Mouse (Mus musculus): Measurements from ENCODE around the gene Ppm1h.

The Ppm1h gene

DNA sequence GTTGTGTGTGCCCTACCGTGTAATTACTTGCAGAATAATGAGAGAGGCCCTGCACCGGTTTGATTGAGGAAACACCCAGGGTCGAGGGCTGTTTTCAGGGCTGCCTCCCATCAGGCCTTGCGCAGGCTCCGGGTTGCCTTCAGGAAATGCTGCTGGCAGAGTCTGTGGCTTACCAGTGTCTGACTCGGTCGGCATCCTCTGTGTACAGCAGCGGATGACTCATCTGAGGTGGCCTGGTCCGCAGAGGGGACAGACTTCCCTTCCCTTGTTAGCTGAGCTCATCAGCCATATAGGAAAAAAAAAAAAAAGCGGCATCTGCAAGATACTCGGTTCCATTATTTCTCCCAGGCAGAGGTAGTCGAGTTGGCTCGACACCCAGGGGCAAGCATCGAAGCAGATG is 136.5 kb downstream of the Ppm1h start:
- no peak for DNase-seq (ENCODE audit: low spot score)

DNA sequence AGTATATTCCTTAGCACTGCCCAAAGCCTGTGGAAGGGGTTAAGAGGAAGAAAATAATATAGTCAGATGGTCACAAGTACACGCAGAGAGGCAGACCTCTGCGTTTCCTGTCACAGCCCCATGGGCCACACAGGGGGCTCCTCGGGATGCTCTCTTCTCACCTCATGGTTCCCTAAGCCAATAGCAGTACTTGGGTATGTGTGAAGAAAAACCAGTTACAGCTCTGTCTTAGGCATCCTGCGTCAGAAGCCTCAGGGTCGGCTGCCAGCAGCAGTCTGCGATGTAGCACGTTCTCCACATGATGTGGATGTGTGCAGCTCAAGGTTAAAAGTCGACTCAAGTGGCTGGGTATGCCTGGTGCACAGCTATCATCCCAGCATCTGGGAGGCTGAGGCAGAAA is 139.2 kb downstream of the Ppm1h start:
- no peak for DNase-seq (ENCODE audit: low spot score)

DNA sequence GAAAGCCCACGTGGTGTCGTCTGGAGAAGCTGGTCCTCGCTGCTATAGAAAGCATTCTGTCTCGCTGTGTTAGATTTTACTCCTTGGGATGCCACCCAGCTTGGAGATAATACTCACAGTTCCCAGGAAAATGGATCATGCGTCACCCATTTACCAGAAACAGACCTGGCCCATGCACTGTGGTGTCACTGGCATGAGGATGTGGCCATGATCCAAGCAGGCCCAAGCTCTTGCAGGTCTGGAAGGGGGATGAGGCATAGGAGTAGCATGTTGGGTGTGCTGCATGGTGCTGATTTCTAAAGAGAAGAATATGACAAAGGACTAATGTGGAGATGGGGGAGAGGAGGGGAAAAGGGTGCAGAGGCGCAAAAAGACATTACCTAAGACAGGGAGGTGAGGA is 141.2 kb downstream of the Ppm1h start:
- no peak for DNase-seq (ENCODE audit: low spot score)

DNA sequence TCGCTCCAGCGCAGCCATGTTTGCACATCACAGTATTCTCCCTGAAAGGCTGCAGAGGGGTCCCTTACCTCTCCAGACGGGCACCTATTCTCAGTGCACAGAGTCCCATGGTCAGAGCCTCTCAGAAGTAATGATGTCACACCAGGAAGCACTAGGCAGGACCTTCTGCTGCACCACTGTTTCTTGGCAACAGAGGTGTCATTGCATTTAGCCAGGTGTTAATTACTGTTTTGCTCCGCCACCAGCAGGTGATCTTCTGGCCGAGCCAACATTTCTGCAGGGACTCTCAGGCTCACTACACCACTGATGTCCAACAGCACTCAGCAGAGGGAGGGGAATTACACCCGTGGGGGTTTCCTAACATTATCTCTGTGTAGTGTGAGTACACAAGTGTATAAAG is 143.0 kb downstream of the Ppm1h start:
- no peak for DNase-seq (ENCODE audit: low spot score)

DNA sequence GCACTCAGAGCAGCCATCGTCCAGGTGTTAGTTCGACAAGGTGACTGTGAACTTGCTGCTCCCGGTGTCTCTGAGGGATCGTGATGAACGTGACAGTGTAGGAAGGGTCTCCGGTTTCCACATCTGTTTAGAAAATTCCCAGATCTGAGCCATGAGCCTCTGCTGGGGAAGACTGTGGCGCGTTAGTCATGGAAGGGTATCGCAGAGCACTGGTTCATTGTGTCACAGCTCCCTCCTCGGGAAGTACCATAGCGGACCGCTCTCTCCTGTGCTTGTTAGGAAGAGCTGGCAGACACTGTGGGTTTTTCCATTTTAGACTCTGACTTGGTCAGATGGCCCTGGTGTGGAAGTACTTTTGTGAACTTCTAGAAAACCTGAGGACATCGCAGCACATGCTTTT is 145.1 kb downstream of the Ppm1h start:
- DNase-seq (ENCODE audit: low spot score): no peak

DNA sequence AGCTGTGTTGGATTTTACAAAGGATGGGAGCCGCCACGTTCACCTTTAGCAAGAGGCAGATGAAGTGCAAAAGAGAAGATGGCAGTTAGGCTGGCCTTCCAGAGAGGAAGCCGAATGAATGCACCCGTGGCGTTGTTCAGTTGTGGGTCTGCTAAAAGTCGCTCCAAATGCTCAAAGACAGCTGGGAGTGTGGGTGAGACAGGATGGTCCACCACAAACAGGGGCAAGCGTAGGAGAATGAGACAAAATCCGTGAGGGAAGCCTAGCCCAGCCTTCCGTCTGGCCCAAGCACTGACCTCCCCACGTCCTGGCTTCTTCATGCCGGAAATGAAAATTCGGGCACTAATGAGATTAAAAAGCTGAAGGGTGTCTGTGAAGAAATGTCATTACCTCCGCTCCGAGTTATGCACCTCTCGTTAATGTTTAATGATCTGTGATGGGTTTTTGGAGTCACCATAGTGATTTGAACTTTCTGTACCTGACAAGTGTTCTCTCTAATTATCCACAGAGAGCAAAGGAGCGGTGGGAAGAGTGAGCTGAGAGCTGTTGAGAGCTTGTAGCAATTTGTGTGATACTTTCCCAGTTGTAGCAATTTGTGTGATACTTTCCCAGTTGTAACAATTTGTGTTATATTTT is 148.3 kb downstream of the Ppm1h start:
- no peak for DNase-seq (ENCODE audit: low spot score)

DNA sequence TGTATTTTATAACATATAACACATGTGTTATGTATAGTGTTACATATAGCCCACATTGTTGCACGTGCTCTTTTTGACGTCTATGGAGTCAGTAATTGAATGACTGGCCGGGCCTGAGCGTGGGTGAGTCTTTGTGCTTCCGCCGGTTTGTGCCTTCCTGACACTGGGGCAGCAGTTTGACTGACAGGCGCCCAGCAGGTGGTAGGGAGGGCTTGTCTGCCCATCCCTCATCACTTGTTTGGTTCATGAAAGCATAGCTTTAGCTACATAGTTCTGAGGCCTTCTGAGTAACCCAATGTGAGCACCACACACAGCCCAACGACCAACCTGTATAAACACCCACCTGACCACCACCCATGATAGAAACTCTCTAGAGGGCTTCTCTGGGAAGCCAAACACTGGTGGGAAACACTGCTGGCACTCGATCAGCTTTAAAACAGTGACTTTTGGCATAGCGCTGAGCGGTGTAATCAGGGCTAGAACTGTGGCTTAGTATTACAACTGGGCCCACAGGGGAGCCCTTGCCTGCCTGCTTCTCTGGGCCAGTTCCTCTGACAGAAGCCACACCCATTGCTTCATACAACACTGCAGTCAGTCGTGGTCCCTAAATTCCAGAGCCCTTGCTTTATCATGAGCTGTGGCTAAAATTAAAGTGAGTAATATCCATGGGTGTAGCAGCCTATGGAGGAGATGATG is 149.3 kb downstream of the Ppm1h start:
- no peak for DNase-seq (ENCODE audit: low spot score)

DNA sequence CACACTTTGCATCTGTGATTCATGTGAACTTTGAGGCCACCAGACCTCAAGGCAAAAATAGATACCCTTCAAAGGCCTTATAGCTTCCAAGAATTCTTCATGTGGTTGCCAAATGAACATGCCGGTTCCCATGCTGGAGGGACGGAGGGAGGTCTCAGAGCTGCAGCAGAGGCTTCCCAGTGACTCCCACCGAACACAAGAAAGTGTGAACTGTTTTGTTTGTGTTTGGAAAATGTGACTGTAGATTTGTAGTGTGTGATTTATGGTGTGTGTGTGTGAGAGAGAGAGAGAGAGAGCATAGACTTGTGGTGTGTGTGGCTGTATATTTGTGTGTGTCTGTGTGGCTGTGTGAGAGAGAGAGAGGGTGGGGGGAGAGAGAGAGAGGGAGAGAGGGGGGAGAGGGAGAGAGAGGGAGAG is 151.2 kb downstream of the Ppm1h start:
- DNase-seq (ENCODE audit: low spot score): no peak

DNA sequence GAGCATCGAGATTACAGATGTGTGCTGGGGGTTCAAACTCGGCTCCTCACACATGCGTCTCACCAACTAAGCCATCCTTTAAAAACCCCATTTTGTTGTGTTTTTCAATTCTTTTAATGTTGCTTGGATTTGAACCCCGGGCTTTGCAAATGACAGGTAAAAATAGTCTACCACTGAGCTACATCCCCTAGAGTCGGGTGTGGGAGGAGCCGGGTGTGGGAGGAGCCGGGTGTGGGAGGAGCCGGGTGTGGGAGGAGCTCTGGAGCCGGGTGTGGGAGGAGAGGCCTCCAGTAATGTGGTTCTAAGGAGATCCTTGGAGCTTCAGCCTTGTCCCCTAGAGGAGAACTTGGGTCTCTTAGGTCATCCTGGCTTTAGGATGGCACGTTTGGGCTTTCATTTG is 152.1 kb downstream of the Ppm1h start:
- DNase-seq (ENCODE audit: low spot score): no peak

DNA sequence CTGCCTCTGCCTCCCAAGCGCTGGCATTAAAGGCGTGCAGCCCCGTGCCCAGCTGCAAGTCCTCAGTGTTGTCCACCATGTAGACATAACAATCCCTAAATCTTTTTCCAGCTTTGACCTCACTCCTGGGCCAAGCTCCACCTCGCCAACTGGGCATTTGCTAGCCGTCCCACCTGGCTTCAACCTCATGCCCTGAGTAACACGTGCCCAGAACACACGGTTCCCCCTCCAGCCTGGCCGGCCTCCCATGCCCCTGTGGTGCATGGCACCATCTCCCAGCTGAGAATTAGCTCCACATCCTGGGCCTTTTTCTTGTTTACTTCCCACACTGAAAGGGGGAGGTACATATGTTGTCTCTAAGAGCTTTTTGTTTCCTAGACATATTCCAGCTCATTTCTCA is 163.5 kb downstream of the Ppm1h start:
- no peak for DNase-seq (ENCODE audit: low spot score)

DNA sequence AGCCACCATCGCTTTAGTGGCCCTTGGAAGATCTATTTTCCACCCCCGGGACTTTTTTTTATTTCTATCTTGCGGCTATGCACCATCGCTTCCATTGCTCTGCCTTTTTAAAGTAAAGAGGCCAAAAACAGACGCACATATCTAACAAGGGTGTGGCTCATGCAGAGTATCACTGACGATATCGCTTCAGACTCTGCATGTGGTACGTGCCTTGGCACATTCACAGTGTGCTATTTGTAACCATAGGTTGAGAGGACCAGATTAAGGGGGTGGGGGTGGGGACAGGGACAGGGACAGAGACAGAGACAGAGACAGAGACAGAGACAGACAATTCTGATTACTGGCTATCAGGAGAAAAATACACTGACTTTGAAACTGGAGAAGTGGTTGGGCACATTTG is 164.4 kb downstream of the Ppm1h start:
- no peak for DNase-seq (ENCODE audit: low spot score)

DNA sequence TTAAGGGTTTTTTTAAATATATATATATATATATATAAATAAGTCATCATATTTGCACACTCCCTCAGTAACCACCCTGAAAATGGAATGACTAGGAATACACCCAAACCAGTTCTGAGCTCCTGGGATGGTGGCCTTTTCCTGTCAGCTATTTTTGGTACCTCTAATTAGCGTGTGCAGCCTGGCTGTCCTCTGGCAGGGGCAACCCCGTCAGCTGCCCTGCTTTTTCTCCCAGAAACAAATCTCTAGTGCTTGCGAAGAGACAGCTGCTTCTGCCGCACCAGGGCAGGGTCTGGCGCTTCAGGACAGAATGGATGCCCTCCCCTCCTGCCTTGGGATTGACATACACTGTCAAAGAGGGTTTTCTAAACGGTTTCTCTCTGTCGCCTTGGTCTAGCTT is 166.9 kb downstream of the Ppm1h start:
- DNase-seq (ENCODE audit: low spot score): no peak

DNA sequence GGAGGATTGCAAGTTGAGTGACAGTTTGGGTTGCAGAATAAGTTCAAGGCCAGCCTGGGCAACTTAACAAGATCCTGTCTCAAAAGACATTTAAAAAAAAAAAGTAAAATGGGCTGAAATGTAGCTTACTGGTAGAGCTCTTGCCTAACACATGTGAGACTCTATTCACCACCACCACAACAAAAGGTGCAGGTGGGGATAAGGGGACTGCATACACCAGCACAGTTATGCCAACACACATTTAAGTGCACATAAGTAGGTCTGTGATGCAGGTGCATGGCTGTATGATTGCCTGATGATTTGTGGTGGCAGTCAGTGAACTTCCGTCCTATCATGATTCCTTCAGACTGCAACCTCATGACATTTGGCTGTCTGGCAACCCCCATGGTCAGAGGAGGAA is 167.9 kb downstream of the Ppm1h start:
- no peak for DNase-seq (ENCODE audit: low spot score)

DNA sequence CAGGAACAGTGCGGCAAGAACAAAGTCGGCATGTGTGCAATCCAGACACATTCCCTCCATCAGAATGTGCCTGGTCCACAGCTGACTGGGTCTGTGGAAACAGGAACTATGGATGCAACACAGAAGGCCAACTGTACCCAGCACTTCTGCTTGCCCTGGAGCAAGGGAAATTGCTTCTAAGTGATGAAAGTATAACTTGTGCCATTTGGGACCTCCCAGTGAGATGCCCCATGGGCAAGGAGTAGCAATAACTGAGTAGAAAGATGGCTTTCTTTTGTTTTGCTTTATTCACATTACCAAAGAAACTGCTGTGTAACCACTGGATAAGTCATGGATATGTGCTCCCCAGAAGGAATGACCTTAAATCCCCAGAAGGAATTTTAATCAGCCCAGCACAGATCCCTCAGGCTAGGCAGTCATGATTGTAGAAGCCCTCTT is 169.5 kb downstream of the Ppm1h start:
- no peak for DNase-seq (ENCODE audit: low spot score)

DNA sequence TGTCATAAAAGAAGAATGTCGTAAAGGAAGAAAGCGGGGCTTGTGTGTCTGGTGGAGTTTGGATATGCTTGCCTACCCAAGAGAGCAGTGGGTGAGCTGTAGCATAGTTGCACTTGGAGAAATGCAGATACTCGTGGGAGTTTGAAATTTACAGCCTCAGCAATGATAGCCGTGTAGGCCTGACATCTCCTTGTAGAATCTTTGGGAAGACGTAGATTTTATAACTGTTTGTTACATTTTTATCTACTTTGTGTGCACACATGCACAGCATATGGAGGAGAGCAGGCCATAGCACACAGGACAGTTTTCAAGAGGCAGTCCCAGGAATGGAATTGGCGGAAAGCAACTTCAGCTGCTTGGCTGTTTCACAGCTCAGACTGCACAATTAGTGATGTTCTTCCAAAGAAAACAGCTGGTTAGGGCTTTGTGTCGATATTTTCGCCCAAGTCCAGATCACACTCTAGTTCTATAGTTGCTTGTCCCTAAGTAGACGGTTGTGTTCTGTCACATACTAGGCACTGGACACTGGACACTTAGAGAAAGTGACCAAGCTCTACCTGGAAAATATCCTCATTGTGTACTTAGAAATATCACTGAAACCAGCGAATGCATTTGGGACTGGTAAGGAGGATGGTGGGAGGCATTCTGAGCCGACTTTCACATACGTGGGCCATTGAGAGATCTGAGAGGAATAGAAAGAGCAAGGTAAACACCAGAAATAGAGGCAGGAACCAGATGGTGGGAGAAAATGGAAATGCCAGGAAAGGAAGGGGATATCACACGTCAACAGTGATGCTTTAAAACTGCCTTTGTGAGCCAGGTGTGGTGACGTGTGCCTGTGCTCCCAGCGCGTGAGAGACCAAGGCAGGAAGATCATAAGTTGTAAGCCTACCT is 173.0 kb downstream of the Ppm1h start:
- no peak for DNase-seq (ENCODE audit: low spot score)

DNA sequence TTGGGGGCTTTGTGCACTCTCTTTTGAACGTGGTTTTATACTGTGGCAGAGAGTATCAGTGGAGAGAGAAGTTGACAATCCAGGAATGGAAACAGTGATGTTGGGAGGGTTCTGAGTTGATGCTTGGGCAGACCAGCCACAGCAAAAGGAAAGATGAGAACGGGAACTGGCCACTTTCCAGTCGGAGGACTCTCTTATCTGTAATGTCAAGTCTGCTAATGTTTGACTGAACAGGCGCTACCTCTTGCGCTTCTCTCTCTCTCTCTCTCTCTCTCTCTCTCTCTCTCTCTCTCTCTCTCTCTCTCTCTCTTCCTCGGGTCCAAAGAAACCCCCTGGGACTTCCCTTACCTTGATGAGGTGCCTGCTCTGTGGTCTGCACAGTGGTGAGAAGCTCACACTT is 176.0 kb downstream of the Ppm1h start:
- DNase-seq (ENCODE audit: low spot score): no peak

DNA sequence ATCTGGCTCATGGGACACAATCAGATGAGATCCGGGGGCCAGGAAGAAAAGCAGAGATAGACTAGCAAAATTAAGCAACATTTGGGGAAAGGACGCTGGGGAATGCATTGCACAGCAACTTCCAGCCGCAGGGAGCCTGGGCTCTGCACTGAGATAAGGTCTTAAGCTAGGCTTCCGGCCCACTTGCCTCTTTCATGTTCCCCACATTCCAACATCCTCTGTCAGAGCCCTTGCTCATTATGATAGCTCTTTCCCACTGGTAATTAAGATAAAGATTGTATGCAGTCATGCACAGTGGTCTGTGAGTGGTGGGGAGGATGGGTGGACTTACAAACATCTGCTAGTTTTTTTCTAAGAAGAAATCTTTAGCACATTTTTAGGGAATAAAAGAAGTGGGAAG is 176.6 kb downstream of the Ppm1h start:
- no peak for DNase-seq (ENCODE audit: low spot score)

DNA sequence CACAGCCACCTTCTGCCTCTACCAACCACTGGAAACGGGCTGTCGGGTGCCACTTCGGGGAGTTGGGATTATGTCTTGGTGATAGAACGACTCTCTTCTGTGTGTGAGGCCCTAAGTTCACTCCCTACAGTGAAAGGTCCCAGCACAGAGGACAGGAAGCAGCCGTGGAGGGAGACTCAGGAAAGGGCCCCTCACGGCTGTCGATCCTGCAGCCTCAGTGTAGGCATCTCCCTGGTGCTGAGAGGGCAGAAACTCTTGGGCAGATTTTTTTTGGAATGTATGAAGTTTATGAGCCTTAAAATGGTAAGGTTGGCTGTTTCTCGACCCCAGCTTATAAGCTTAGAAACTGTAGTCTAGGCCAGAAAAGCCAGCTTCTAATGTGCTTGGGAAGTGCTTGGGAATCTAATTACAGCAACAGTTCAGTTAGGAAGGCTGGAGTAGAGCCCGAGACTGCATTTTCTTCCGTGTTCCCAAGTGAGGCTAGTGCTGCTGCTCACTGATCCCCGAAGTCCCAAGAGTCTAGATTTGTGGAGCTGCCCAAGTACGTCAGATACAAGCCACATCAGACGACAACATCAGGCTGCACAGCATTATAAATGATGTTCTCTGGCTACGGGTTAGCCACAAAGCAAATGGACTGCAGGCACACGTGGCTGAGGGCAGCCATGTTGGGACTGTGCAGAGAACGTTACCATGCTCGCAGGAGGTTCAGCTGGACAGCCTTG is 177.6 kb downstream of the Ppm1h start:
- DNase-seq (ENCODE audit: low spot score): no peak

DNA sequence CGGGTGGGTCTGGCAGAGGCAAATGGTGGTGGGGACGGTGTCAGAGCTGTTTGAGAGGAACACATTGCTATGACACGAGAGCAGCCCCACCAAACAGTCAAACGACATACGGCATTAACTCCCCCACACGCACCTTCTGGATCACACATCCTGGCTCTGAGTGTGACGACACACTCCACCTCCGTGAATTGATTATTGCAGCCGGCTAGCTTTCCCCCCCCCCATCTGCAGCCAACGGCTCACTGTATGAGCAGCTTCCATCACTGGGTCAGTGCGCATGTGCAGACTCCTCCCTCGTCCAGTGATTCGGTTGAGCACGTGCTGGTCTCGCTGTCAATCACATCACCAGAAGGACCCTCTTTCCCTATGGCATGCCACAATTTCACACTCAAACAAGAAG is 178.6 kb downstream of the Ppm1h start:
- no peak for DNase-seq (ENCODE audit: low spot score)

DNA sequence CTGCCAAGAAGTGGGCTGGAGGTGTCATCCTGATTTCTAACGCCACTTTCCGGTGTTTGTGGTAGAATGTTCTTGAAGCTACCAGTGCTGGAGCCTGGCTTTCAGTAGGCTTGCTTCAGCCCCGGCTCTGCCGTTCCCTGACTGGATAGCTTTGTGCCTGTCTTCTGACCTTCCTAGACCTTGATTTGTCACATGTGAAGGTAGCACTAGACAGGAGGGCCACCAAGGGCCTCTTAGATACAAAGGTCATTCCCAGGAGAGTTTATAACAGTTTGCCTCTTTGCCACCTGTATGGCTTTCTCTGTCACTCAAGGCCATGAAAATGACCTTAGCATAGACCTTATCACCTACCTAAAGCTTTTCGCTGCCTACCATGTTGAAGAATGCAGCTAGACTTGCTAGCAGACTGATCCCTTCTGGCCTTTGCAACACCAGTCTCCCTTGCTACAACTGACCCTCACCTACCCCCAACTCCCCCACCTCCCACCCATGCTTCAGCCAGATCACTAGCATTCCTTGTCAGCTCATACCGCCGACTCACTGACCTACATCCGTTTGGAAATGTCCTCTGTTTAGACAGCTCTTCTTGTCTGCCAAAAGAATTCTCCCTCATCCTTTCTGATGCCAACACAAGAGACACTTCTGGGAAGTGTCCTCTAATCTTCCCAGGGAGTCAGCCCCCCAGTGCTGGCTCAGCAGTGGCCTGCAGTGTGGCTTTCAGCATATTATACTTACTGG is 180.5 kb downstream of the Ppm1h start:
- no peak for DNase-seq (ENCODE audit: low spot score)

DNA sequence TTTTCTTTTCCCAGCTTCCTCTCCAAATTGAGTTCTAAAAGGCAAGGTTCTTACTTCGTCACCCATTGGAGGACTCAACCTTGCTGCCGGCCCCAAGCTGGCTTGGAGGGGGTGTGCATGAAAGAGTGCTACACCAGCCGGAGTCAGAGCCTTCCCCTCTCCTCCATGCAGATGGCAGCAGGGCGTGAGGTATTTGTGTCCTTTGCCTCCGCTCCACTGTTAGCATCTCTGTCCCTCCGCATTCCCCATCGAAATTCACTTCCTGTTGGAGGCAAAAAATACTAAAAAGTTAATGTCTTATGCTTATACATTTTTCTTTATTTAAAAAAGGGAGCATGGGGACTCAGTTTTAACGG is 181.1 kb downstream of the Ppm1h start:
- no peak for DNase-seq (ENCODE audit: low spot score)

DNA sequence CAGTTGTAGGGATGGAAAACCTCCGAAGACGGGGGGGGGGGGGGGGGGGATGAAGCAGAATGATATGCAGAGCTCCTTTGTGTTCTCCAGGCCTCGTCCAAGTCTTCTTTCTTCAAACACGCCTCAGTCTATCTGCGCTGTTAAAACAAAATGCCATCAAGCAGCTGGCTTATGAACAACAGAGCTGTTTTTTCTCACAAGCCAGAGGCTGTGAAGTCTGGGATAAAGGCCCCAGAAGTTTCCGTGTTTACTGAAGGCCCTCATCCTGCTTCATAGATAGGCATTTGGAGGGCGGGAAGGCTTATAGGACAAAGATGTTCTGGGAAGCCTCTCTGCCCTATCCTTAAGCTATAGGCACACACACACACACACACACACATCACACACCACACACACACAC is 181.5 kb downstream of the Ppm1h start:
- DNase-seq (ENCODE audit: low spot score): no peak
